In genomic region chr1:157506522-157506921, GRCm38 (mm10) we compare ENCODE assay signal across 8 mouse cellular contexts. TPM values are rescaled to one million over a fixed set of nuclear protein-coding genes. Genes with fewer than 3 reads are reported as not detected.
A peak's percentile ranks its signal among the peaks of the same experiment; 100 is the strongest.
DNase-seq lines count a peak whose midpoint lies in the region; ATAC-seq and TF ChIP-seq lines count a peak whose summit lies in the region.

TSS of gene Sec16b (plus strand) at chr1:157506728.

- peak; percentile 23; the same call in 1 of the 2 replicates for TF ChIP-seq POLR2A in lung, adult 2 months (IDR thresholded peaks at IDR 0.05; ENCODE audit: borderline replicate concordance, extremely low read depth, low read depth, low read length)

- H3K27ac ChIP-seq in heart, embryonic 15.5 days = no peak within 1 kb of the TSS

- H3K4me3 ChIP-seq in heart, embryonic 15.5 days = peak within 1 kb of the TSS; percentile 2; the same call in 1 of the 2 replicates
- H3K4me3 ChIP-seq in lung, adult 2 months (replicated peaks; ENCODE audit: extremely low read depth, low read depth, low read length) = no peak within 1 kb of the TSS

- DNase-seq in left cerebral cortex, postnatal 14 days (ENCODE audit: low spot score in 2 of 2) = peak; percentile 24 to 39
- DNase-seq in left cerebral cortex, adult 8-10 months (ENCODE audit: low spot score in 2 of 2) = no peak
- peak; percentile 67 for DNase-seq in embryo, embryonic 10.5 days (ENCODE audit: low spot score)
- no peak for DNase-seq in lung, adult 2 months
- no peak for DNase-seq in layer of hippocampus, adult 9-11 months
- no peak for DNase-seq in spleen, postnatal 14 days (ENCODE audit: low spot score in 2 of 2)

- intact Hi-C loops in left cerebral cortex, postnatal 14 days (cut with DNase I) = no loop called here

- ATAC-seq in heart, embryonic 15.5 days (replicated peaks; ENCODE audit: insufficient number of reproducible peaks, insufficient read depth, low FRiP score, low read depth) = no peak
- no peak for ATAC-seq in megakaryocyte-erythroid progenitor cell, adult 5-6 weeks (replicated peaks; ENCODE audit: low FRiP score, low TSS enrichment, poor library complexity, severe bottlenecking)

- H3K36me3 ChIP-seq in heart, embryonic 15.5 days = no peaks in the 10 kb centered on the region

- no peaks in the 10 kb centered on the region for H3K4me1 ChIP-seq in heart, embryonic 15.5 days (replicated peaks)
- H3K4me1 ChIP-seq in lung, adult 2 months (ENCODE audit: control insufficient read depth, insufficient read depth, low read length) = no peaks in the 10 kb centered on the region

- H3K9me3 ChIP-seq in heart, embryonic 15.5 days (replicated peaks) = no peaks in the 10 kb centered on the region

- no peak for TF ChIP-seq CTCF in lung, adult 2 months (IDR thresholded peaks at IDR 0.05; ENCODE audit: insufficient read depth, low read length)

- WGBS in heart, embryonic 15.5 days = 31% methylated on average over 5 of the region's 5 CpGs
- WGBS in lung, adult 2 months = 69% methylated on average over 5 of the region's 5 CpGs

- H3K9ac ChIP-seq in heart, embryonic 15.5 days = no peak within 1 kb of the TSS

- no peaks in the 10 kb centered on the region for H3K27me3 ChIP-seq in heart, embryonic 15.5 days

- H3K4me2 ChIP-seq in heart, embryonic 15.5 days = peak within 1 kb of the TSS; percentile 21; the same call in 1 of the 2 replicates

RNA-seq across cellular contexts. Expression of gene Sec16b, which starts in this region (rescaled TPM):
- total RNA-seq in left cerebral cortex, postnatal 14 days (2021) = under 1 TPM; 0.70 to 0.72 TPM
- 1 to 10 TPM in 2 of 4 experiments, under 1 TPM in 2; 0.89 to 1.1 (median 1.0) TPM for total RNA-seq in left cerebral cortex, adult 8-10 months (2022)
- 1.0 and 1.4 TPM in 2 replicates for polyA plus RNA-seq in heart, embryonic 15.5 days (2015; fragmentation: Nextera tagmentation; extraction: Ambion mirVana)
- polyA plus RNA-seq in lung, adult 2 months (2012; rRNA removed) = 5.8 and 8.0 TPM in 2 replicates
- total RNA-seq in megakaryocyte-erythroid progenitor cell, adult 5-6 weeks (2014; fragmentation: Nextera tagmentation) = 0.45 TPM in 1 of 2 replicates, not detected in the other
- not detected in 2 replicates for total RNA-seq in megakaryocyte-erythroid progenitor cell, adult 5-6 weeks (2017)

Comparison
In these comparisons a context has a peak if more than half of its experiments do, and no peak if none do; other contexts are left out.
1. Peak in DNase-seq in left cerebral cortex, postnatal 14 days; RNA of the gene not detected or under 1 TPM.